Mouse (Mus musculus) spleen, adult 2 months (tissue): ENCODE results near the gene Arrb1. TPM values are rescaled to one million over a fixed set of nuclear protein-coding genes. Genes with fewer than 3 reads are reported as not detected.

Experiments used
- DNase-seq, 2 experiments: peaks; one replicate each; pipeline versions ENCODE4 v3.0.0 to v3.0.0-alpha.2; 2012 to 2021; ENCODE audit warnings: low spot score in 2 of 2, low read depth in 1 of 2
- H3K27ac ChIP-seq: fragments of 200-500 bp; 2 replicates; pipeline ENCODE4 v1.5.1; 2012; ENCODE audit warnings: low read length, inconsistent platforms; ENCODE audit not compliant: insufficient read depth
- H3K27me3 ChIP-seq: fragments of 200-500 bp; 2 replicates; pipeline ENCODE4 v1.6.1; 2012; ENCODE audit warnings: mild to moderate bottlenecking, moderate library complexity, low read length, inconsistent platforms; ENCODE audit not compliant: control insufficient read depth, insufficient read depth
- H3K36me3 ChIP-seq: fragments of 200-500 bp; 2 replicates; pipeline ENCODE4 v1.6.1; 2012; ENCODE audit warnings: mild to moderate bottlenecking, low read length, inconsistent platforms; ENCODE audit not compliant: control insufficient read depth, insufficient read depth
- H3K4me1 ChIP-seq: fragments of 200-500 bp; 2 replicates; pipeline ENCODE4 v1.6.1; 2011; ENCODE audit warnings: inconsistent platforms; ENCODE audit not compliant: control insufficient read depth, insufficient read depth, insufficient read length
- H3K4me3 ChIP-seq: fragments of 200-500 bp; 2 replicates; pipeline ENCODE4 v1.5.1; 2011; ENCODE audit warnings: mild to moderate bottlenecking, inconsistent platforms; ENCODE audit not compliant: insufficient read depth, insufficient read length; ENCODE audit errors: extremely low read depth
- CTCF ChIP-seq: fragments of 200-500 bp; IDR thresholded peaks from 2 replicates; pipeline ENCODE4 v1.5.1; 2011; ENCODE audit warnings: mild to moderate bottlenecking, inconsistent platforms; ENCODE audit not compliant: insufficient read depth, insufficient read length, insufficient replicate concordance; ENCODE audit errors: extremely low read depth
- POLR2A ChIP-seq: fragments of 200-500 bp; IDR thresholded peaks from 2 replicates; pipeline ENCODE4 v1.6.1; 2011; ENCODE audit warnings: low read depth, low read length, inconsistent platforms
- WGBS: fragments of 180-500 bp; shearing (Covaris S2); methylation state at CpG from one replicate; pipeline ENCODE4 v1.1.7; 2018; 5-methylcytosine and 5-hydroxymethylcytosine counted together
- polyA plus RNA-seq: library from polyadenylated mRNA; depleted of rRNA; stranded (reverse); fragments of >200 nt; gene quantifications from 2 replicates; pipeline ENCODE4 v1.2.3, GENCODE M21; 2012

Gene Arrb1
- polyA plus RNA-seq, 1 experiment = 64.6 TPM

- Histone ChIP-seq H3K27me3 (no peaks in the 10 kb centered on the region), H3K36me3 (no peaks in the 10 kb centered on the region), H3K27ac (no peak overlapping the region), H3K4me1 (peaks cover 2% of the 10 kb centered on the region; the same call in 1 of the 2 replicates), H3K4me3 (no peak overlapping the region)
- peak; percentile 82; the same call in 1 of the 2 replicates for TF ChIP-seq CTCF
- TF ChIP-seq POLR2A = no peak
- DNase-seq = peak in 1 of 2 experiments; percentile 53
- WGBS = 32% methylated on average over 6 of the region's 6 CpGs
Measured at GRCm38 (mm10) chr7:99555862-99556261, 20.6 kb downstream of the Arrb1 start.

DNA sequence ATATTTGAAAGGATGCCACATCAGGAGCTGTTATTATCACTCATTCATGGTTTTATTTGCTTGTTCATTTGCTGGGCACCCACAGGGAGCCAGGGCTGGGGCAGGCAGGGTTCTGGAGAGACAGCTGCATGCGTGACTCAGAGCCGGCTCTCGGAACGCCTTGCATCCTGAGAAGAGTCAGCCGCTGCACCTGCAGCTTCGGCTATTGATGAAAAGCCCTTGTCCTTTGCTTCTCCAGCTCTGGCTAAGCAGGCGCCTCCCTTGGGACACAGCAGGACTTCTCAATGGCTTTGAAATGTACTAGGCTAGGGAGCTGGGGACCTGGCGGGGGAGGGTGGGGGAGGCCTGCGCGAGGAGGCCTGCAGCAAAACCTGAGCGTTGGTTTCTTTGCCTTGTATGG lies 23.8 kb downstream of the Arrb1 start:
- 78% methylated on average over 11 of the region's 11 CpGs for WGBS
- Histone ChIP-seq H3K4me1 (peaks cover 2% of the 10 kb centered on the region; the same call in 1 of the 2 replicates), H3K27me3 (no peaks in the 10 kb centered on the region), H3K36me3 (no peaks in the 10 kb centered on the region), H3K27ac (no peak overlapping the region), H3K4me3 (no peak overlapping the region)
- TF ChIP-seq POLR2A = no peak
- TF ChIP-seq CTCF = no peak
- no peak for DNase-seq

DNA sequence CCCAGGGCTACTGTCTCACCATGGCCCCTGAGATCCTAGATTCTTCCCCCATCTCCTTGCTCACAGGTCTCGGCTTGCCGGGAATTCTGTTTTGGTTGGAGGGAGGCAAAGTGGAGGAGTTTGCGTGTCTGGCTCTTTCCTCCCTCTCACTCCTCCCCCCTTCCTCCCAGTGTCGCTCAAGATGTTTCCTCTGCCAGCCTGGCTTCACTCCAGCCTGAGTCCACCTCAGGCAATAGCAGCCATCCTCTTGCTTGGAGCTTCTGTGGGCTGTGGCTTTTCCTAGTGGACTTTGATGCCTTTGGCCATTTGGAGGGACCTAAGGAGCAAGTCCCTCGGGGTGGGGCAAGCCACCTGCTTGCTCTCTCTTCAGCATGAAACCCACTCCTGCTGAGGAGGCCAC lies 27.2 kb downstream of the Arrb1 start:
- no peak overlapping the region for H3K4me3 ChIP-seq
- H3K27ac ChIP-seq = no peak overlapping the region
- no peaks in the 10 kb centered on the region for H3K27me3 ChIP-seq
- H3K4me1 ChIP-seq = no peaks in the 10 kb centered on the region
- 33% methylated on average over 5 of the region's 5 CpGs for WGBS
- H3K36me3 ChIP-seq = no peaks in the 10 kb centered on the region
- no peak for DNase-seq
- TF ChIP-seq POLR2A = no peak
- TF ChIP-seq CTCF = no peak

GRCm38 (mm10) chr7:99563224-99563623 lies 28.0 kb downstream of the Arrb1 start:
- no peaks in the 10 kb centered on the region for H3K27me3 ChIP-seq
- TF ChIP-seq POLR2A = no peak
- no peak for TF ChIP-seq CTCF
- no peak for DNase-seq
- 88% methylated on average over 7 of the region's 7 CpGs for WGBS
- H3K4me1 ChIP-seq = no peaks in the 10 kb centered on the region
- H3K27ac ChIP-seq = no peak overlapping the region
- no peaks in the 10 kb centered on the region for H3K36me3 ChIP-seq
- no peak overlapping the region for H3K4me3 ChIP-seq

DNA sequence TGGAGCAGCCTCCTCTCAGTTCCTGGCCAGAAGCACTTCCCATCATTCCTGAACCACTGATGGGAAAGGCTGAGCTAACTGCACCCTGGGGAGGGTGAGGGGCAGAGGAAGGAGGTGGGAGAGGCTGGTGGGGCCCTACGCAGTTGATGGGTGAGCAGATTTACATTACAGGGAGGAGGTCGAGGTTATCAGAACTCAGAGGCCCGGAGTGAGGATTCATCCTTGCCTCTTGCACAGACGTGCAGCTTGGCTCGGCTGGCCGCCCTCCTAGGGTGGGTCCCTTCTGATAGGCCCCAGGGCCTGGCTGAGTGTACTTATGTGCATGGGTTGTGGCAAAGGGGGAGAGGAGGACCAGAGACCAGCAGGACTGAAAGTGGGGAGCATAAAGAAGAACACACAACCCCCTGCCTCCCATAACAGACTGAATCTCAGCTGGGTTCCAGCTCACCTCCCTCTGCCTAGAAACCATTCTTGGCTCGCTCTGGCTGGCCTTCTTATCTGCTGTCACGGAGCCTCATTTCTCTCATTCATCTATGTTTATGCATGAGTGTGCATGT lies 30.1 kb downstream of the Arrb1 start:
- no peaks in the 10 kb centered on the region for H3K27me3 ChIP-seq
- no peak overlapping the region for H3K27ac ChIP-seq
- TF ChIP-seq CTCF = no peak
- TF ChIP-seq POLR2A = no peak
- 78% methylated on average over 8 of the region's 8 CpGs for WGBS
- H3K4me3 ChIP-seq = no peak overlapping the region
- H3K36me3 ChIP-seq = no peaks in the 10 kb centered on the region
- DNase-seq = no peak
- H3K4me1 ChIP-seq = no peaks in the 10 kb centered on the region

- H3K27me3 ChIP-seq = no peaks in the 10 kb centered on the region
- H3K4me1 ChIP-seq = no peaks in the 10 kb centered on the region; the same call in 1 of the 2 replicates
- no peak for TF ChIP-seq CTCF
- no peak for TF ChIP-seq POLR2A
- H3K36me3 ChIP-seq = no peaks in the 10 kb centered on the region
- no peak overlapping the region for H3K4me3 ChIP-seq
- no peak for DNase-seq
- H3K27ac ChIP-seq = no peak overlapping the region
- WGBS = 84% methylated on average over 5 of the region's 5 CpGs
Measured at GRCm38 (mm10) chr7:99570680-99571079, 35.4 kb downstream of the Arrb1 start.

DNA sequence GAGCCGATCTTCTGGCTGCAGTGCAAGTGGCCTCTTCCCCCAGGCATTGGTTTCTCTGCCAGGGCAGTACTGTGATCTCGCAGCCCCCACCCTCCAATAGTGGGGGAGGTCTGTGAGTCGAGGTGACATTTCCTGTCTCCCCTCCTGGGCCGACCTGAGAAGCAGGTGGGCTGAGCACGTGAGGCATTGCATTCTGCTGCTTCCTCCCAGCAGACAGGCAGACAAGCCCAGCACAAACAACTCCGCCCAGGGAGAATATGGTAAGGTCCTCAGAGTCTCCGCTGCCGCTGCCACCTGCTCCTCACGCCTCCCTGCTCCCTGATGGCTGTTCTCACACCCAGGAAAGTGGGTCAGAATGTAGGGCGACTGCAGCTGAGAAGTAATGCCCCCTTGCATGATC lies 37.7 kb downstream of the Arrb1 start:
- Histone ChIP-seq H3K4me1 (no peaks in the 10 kb centered on the region; the same call in 1 of the 2 replicates), H3K27ac (no peak overlapping the region), H3K4me3 (no peak overlapping the region), H3K36me3 (no peaks in the 10 kb centered on the region), H3K27me3 (no peaks in the 10 kb centered on the region)
- 47% methylated on average over 10 of the region's 10 CpGs for WGBS
- peak in 1 of 2 experiments; percentile 31 for DNase-seq
- TF ChIP-seq CTCF (no peak), POLR2A (no peak)
